Mouse (Mus musculus): ENCODE measurements around the gene Zfp663.

The Zfp663 gene

DNA sequence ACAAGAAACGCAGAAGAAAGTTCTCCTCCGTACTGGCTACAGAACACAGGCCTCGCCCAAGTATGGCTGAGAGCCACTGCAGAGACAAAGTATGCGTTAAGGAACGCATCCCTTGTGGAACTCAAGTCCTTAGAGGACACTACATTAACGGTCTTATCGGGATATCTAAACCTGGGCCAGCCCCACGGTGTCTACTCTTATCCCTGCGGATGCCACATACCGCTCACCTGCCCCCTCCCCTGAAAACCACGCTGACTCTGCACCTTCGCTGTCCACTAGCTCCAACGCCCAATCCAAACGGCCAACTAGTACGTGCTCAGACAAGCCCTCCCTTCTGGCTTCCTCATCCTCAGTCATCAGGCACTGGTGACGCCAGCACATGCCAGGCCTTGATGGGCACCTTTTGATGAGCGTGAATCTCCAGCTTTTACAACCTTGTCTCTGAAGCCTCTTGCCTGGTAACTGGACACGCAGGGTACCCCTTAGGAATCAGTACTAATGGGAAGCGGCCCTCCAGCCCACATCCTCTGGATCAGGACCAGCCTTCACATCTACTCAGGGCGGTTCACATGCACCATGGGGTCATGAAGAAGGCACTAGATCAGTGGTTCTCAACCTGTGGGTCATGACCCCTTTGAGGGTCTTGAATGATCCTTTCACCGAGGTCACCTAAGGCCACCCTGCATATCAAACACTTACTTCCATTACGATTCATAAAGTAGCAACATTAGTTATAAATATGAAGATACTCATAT, 46.4 kb downstream of the Zfp663 start:
- in situ Hi-C loops (cut with MseI, MboI) = no loop called here

DNA sequence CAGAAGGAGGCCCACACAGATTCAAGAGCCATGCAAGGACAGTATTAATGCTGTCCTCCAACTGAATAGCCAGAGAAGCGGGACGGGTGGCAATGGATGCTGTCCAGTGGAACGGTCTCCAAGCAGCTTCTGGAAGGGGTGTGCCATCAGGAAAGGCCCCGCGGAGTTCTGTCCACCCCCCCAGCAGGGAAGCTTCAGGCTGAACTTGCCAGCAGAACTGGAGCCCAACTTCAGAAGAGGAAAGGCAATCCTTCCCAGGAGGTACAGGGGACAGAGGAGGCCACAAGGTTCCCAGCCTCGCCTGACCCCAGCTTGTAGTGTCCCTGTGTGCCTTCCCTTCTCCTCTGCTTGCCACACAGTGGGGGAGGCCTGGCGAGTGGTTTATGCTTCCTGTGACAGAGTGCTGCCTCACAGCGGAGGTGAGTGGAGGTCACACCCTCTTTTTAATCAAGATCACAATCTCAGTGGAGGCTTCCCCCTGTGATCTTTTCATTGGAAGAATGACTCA, 47.1 kb downstream of the Zfp663 start:
- in situ Hi-C loops (cut with MseI, MboI) = no loop called here

DNA sequence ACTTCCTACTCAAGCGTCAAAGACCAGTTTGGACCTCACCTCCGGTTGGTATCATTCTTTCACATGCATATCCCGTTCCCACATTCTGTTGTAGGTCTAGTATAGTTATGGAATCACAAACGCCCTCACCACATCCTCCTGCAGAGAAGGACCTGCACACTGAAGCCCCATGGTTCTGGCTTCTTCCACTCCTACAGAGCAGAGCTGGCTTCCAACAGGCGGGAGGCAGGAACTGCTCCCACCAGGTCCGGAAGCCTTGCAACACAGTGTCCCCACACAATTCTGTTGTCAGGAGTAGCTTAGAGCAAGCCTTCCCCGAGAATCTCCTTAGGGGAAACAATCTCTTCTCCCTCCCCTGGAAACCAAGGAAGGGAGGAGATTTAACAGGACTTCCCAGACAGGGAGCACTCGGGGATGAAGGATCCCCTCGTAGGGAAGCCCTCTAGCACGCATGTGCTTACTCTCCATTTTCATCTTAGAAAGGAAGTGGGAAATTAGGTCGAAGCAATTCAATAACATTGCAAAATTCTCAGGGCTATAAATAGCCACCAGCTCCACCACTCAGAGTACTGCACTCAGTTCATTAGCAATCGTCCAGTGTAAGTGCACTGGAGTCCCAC, 47.9 kb downstream of the Zfp663 start:
- in situ Hi-C loops (cut with MseI, MboI) = no loop called here

DNA sequence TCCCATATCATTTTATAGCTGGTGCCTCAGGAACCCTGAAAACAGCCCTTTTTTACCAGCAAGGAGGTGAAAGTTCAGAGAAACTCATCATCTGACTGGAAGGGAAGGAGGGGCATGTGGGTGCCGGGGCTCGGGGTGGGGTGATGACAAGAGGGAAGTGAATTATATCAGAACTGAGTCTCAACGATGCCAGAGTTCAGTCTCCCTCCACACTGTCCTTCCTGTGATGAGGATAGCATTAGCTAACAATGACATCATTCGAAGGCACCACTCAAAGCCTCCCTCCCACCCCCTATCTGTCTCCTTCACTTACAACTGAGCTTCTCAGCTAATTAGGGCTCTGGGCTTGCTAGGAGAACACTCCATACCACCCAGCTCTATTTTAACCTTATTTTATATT, 49.0 kb downstream of the Zfp663 start:
- in situ Hi-C loops (cut with MseI, MboI) = no loop called here

DNA sequence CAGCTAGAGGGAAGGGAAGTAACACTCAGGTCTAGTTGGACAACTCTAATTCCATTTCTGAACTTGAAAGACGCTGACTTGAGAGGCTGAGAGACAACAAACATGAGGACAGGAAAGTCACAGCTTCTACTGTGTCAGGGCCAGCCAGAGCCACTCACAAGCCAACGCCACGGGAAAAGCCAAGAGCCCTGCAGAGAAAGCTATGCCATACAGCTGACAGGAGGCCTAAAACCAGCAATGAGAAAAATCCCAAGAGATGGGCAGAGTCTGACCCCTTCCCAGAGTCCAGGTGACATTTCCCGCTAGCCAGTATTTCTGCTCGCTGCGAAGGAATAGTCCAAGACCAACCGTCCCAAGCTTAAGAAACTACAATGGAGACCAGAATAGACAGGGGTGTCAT, 49.6 kb downstream of the Zfp663 start:
- in situ Hi-C loops (cut with MseI, MboI) = no loop called here

DNA sequence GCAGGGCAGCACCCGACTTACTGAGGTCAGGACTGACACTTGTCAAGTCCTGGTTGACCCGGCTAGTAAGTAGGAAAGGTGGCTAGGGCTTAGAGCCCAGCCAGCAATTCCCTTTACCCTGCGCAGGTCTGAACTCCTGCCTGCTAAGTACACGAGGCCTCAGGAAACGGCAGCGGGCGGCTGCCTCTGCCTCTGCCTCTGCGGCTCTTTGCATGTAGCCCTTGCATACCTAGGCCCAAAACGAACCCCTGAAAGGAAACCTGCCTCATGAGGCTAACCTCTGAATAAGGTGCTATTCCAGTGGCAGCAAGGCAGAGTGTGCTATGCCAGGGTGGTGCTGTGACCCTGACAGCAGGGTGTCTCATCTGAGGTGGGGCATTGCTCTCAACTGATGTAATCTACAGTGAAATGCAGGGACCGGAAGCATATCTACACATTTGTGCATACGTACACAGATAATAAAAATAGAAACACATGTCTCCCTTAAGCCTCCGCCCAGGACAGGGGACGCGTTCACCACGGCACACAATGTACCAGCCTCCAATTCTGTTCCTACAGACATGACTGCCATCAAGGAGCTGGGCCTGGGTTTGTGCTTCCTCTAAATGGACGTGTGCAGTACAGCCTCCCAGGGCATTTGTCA, 50.8 kb downstream of the Zfp663 start:
- in situ Hi-C loops (cut with MseI, MboI) = no loop called here

DNA sequence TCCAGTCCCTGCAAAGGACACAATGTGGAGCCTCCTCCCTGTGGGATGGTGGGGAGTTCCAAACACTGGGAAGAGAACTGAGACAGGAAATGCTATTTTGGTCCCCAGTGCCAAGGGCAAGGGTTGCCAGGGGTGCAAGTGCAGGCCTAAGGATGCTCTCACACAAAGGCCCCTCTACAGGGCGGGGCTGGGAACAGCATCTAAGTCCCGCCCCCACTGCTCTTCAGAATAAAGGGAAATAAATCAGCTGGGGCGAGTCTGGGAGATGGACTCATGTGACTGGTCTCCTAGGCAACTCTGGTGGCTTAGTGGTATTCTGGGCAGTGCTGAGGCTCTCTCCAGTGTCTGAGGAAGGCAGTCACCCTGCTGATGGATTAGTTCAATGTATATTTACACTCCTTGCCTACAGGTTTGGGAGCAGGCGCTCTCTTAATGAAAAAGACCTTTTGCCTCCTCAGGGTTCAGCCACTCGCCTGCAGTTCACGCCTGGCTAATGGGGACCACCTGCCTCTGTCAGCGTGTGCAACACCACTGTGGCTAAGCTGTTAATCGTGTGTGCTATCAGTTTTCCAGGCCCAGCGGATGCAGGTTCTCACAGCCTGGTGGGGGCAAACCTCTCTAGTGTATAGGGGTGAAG, 51.6 kb downstream of the Zfp663 start:
- in situ Hi-C loops (cut with MseI, MboI) = no loop called here

DNA sequence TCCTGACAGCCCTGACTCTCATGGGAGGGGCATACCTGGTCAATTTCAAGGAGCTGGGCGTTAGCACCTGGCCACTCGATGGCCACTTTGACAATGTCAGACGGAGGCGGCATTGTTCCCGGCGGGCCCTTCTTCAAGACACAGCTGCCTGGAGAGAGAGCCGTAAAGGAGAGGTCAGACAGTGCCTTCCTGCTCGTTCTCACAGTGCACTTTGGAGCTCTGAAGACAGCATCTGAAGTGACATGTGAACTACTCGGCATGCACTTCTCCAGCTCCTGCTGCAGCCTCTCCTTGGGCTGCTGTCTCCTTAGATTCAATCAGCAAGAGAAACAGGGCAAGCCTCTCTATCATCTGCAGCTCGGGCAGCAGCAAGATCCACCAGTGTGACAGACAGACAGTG, 52.3 kb downstream of the Zfp663 start:
- in situ Hi-C loops (cut with MseI, MboI) = no loop called here

DNA sequence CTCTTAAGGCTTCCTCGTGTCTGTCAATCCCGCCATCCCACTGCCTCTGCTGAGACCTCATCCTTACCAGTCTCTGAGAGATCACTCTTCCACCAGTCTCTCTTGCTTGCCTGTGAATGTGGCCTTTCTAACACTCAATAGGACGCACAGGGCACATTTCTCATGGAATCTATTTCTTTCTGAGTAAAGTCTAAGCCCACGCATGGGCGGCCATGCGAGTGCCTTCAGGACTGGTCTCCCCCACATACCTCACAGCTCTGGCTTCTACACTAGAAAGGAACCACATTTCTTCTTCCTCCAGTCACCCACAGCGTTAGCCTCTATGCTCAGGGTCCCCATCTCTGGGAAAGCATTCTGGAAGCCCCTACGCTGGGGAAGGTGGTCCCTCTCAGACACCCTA, 54.3 kb downstream of the Zfp663 start:
- in situ Hi-C loops (cut with MseI, MboI) = no loop called here

DNA sequence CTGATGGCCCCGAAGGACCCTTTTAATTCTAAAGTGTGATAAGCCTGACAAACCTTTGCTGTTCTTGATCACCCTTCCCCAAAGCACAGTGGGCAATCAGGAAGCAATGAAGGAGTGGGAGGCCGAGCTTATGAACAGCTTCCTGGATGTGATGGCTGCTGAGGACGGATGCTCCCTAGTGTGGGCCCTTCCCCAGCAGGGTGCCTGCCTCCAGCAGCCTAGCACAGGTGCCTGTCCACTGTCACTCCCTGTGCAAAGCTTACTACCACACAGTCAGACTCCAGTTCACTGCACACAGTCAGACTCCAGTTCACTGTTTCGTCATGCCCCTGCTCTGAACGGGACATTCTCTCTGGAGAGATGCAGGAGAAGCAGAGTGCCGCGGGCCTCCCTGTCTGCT, 56.1 kb downstream of the Zfp663 start:
- in situ Hi-C loops (cut with MseI, MboI) = no loop called here

DNA sequence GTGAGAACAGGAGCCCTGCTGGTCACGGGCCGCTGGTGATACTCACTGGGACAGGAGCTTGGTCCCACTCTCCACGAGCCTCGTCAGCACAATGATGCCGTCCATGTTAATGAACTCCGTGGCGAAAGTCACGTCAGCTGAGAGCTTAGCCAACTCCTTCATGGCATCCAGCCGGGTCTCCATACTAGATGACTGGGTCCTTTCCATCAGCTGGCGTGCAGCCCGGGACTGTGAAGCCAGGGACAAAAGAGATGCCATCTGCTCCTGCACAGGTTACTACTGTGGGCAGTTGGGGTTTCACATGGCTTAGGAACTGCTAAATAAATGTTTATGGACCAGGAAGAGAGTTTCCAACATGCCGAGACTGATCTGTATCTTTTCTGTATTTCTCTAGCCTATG, 57.0 kb downstream of the Zfp663 start:
- in situ Hi-C loops (cut with MseI, MboI) = no loop called here

DNA sequence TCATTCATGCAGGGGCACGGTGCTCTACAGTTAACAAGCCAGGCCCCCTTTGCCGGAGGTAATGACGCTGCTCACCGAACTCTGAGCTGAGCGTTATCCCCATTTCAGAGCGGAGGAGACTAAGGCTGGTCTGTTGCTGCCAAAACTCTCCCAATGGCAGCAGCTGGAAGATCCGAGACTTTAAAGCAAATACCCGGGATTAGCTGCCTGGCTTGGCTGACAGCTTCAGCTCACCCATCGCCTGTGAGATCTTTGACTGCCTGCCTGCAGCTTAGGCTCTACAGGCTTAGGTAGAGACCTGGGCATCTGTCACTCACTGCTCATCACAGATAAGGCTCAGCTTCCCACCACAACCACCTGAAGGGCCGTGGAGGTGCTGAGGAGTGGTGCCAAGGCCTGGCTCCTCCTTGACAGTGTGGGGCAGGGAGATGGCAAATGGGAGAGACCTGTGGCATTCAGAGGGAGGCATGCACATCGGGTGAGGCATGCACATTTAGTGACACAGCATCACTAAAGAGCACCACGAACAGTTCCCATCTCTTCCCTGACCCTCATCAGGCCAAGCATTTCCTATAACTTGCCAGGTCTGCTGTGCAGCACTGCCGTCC, 57.6 kb downstream of the Zfp663 start:
- in situ Hi-C loops (cut with MseI, MboI) = no loop called here

DNA sequence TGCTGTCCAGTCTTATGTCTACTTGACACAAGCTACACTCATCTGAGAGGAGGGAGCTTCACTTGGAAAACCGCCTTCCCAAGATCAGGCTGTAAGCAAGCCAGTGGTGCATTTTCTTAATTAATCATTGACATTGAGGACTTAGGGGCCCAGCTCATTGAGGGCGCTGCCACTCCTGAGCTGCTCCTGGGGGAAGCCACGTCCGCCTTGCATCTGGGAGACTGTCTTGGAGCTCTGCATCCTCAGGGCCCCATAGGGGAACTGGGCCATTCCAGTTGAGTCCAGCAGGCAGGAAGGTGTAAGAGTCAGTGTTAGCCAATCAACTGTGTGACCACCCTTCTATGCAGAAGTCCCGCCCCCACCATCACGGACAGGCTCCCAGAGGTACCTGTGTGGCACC, 60.7 kb downstream of the Zfp663 start:
- in situ Hi-C loops (cut with MseI, MboI) = no loop called here

DNA sequence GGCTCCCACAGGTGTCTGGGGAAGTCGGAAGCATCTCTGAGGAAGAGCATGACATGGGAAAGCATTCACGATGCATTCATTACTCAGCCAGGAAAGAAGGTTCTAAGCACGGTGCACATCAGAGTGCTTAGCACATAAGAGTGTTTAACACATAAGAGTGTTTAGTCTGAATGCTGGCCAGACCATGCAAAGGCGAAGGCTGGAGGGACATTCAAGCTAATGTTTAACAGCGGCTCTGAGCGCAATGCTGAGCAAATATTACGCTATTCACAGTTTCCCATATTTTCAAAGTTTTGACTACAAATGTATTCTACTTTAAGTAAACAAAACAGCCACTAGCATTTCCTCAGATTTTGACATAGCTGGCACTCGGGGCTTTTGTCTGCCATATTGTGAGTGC, 63.1 kb downstream of the Zfp663 start:
- in situ Hi-C loops (cut with MseI, MboI) = no loop called here

DNA sequence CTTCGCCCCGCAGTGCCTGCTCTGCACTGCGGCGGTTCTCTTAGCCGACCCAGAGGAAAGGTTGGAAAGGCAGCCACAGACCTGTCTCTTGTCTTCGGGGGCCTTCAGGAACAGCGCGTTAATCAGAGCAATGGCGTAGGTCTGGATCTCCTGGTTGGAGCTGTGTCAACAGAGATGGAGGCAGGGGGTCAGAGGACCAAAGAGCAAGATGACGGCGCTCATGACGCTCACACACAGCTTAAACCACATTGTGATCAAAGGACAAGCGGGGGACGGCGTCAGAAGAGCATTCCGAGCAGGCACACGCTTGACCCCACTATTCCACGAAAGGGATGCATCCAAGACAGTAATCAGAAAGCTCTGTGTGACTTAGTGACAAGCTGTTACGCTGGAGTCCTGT, 63.7 kb downstream of the Zfp663 start:
- in situ Hi-C loops (cut with MseI, MboI) = no loop called here

DNA sequence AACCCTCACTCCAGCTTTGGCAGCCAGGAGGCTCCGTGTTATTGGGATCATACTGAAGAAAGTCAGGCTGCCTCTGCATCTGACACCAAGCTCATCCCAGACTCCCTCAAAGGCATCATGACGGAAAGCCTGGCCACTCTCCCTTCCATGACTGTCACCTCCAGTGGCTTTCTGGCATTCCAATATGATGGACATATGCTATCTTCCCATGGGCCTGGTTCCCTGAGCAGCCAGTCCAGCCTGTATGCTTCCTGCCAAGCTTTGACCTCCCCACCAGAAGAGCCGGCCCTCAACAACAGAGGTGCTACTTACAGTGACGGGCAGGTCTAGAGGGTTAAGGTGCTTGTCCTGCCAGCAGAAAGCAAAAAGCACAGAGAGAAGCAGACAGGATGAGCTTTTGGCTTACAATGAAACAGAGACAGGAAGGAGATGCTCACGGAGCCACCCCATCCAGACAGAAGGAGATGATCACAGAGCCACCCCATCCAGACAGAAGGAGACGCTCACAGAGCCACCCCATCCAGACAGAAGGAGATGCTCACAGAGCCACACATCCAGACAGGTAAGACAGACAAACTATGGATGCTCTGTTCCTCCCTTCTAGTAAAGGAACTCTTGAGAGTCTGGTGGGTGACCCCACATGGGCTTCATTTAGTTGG, 65.0 kb downstream of the Zfp663 start:
- in situ Hi-C loops (cut with MseI, MboI) = no loop called here

DNA sequence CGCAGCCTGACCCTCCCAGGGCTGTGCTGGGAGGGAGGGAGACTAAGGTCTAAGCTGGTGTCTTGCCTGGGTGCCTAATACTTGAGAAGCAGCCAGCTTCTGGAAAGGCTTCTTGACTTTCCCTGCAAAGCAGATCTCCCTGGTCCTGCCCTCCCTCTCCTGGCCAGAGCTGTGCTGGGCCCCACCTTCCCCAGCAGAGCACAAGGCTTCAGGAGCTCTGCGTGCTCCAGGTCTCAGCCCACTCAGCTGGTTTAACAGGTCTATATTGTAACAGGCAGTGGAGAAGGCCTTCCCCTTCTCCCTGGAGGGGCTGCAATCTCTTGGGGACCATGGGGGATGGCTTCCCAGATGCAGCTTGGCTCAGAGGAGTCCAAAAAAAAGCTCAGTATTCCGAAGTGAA, 67.1 kb downstream of the Zfp663 start:
- in situ Hi-C loops (cut with MseI, MboI) = no loop called here

Measured in mouse trophoblast stem cell (cell line).